ENCODE assay signal across 11 mouse cellular contexts in the genomic region with DNA sequence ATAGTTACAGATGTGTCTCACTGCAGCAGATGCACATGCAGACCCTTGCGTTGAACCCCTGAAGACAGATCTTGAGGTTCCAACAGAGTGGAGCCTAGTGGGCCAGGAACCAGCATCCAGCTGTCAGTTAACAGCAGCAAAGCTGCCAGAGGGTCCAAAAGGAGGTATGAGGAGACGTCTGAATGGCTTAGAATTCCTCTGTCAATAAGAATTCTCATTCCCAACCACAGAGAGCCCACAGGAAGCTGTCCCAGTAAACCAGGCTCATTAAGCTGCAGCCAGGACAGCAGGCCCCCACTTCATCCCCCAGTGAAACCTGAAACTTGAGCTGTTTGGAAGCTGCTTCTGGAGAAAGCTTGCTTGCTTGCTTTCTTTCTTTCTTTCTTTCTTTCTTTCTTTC.
DNase-seq lines count a peak whose midpoint lies in the region; ATAC-seq lines count a peak whose summit lies in the region.
"Had no signal": no experiment of that assay in that cellular context is flagged by ENCODE, and none has a peak within 500 bp of the region (broad histone marks: within the 10 kb centered on the region; RNA-seq: fewer than 3 reads in every experiment).

No protein-coding gene starts in this region.

- H3K9me3 ChIP-seq in kidney, embryonic 16.5 days (ENCODE audit: low read length), result no peaks in the 10 kb centered on the region
- no peaks in the 10 kb centered on the region for H3K9me3 ChIP-seq in embryonic facial prominence, embryonic 15.5 days (replicated peaks)
- H3K9me3 ChIP-seq in limb, embryonic 12.5 days, result no peaks in the 10 kb centered on the region
- H3K9me3 ChIP-seq: lung, embryonic 15.5 days; neural tube, embryonic 12.5 days had no signal

- H3K9ac ChIP-seq in kidney, embryonic 16.5 days (replicated peaks; ENCODE audit: low read length), result no peak overlapping the region
- H3K9ac ChIP-seq in embryonic facial prominence, embryonic 15.5 days, result no peak overlapping the region
- H3K9ac ChIP-seq in limb, embryonic 12.5 days (replicated peaks), result 0 out of 2 replicates have a peak overlapping the region, but pooled peaks have one; percentile 9
- H3K9ac ChIP-seq: lung, embryonic 15.5 days; neural tube, embryonic 12.5 days had no signal

- no peaks in the 10 kb centered on the region for H3K27me3 ChIP-seq in kidney, embryonic 16.5 days (ENCODE audit: insufficient read depth, low read length)
- H3K27me3 ChIP-seq in embryonic facial prominence, embryonic 15.5 days, result no peaks in the 10 kb centered on the region
- H3K27me3 ChIP-seq in limb, embryonic 12.5 days, result no peaks in the 10 kb centered on the region
- H3K27me3 ChIP-seq: lung, embryonic 15.5 days; neural tube, embryonic 12.5 days had no signal

- no peak overlapping the region for H3K4me2 ChIP-seq in kidney, embryonic 16.5 days (replicated peaks; ENCODE audit: low read depth, low read length)
- H3K4me2 ChIP-seq in embryonic facial prominence, embryonic 15.5 days (replicated peaks), result no peak overlapping the region
- 0 out of 2 replicates have a peak overlapping the region, but pooled peaks have one; percentile 16 for H3K4me2 ChIP-seq in limb, embryonic 12.5 days
- H3K4me2 ChIP-seq: lung, embryonic 15.5 days; midbrain, embryonic 11.5 days; neural tube, embryonic 12.5 days had no signal

- peak overlapping the region; percentile 64 for H3K27ac ChIP-seq in kidney, embryonic 16.5 days (ENCODE audit: low read length)
- H3K27ac ChIP-seq in embryonic facial prominence, embryonic 15.5 days (replicated peaks), result peak overlapping the region; percentile 83
- peak overlapping the region; percentile 96 for H3K27ac ChIP-seq in limb, embryonic 12.5 days
- H3K27ac ChIP-seq: lung, embryonic 15.5 days; neural tube, embryonic 12.5 days had no signal

- no peak for ATAC-seq in kidney, embryonic 16.5 days (ENCODE audit: low FRiP score, low TSS enrichment)
- ATAC-seq in embryonic facial prominence, embryonic 15.5 days (ENCODE audit: insufficient number of reproducible peaks, low FRiP score, low TSS enrichment, low read depth), result no peak
- ATAC-seq in limb, embryonic 12.5 days (ENCODE audit: insufficient number of reproducible peaks, insufficient read depth, low FRiP score, low TSS enrichment, low read depth), result peak; percentile 75

- WGBS in kidney, embryonic 16.5 days, result 42% methylated on average over 2 of the region's 2 CpGs
- WGBS in embryonic facial prominence, embryonic 15.5 days, result 13% methylated on average over 2 of the region's 2 CpGs
- WGBS in limb, embryonic 12.5 days, result 16% methylated on average over 2 of the region's 2 CpGs

- DNase-seq in kidney, adult 8-10 months, result no peak
- peak; percentile 63 for DNase-seq in embryo, embryonic 10 days (ENCODE audit: low spot score)
- no peak for DNase-seq in adrenal gland, adult 2 months
- DNase-seq in layer of hippocampus, adult 9-10 months (ENCODE audit: low spot score), result no peak
- DNase-seq in urinary bladder, adult 18-20 months (ENCODE audit: low spot score in 2 of 2), result no peak

- no peaks in the 10 kb centered on the region for H3K36me3 ChIP-seq in kidney, embryonic 16.5 days (ENCODE audit: insufficient read depth, low read length)
- no peaks in the 10 kb centered on the region for H3K36me3 ChIP-seq in embryonic facial prominence, embryonic 15.5 days
- no peaks in the 10 kb centered on the region for H3K36me3 ChIP-seq in limb, embryonic 12.5 days
- H3K36me3 ChIP-seq: lung, embryonic 15.5 days; neural tube, embryonic 12.5 days had no signal

- no peak overlapping the region for H3K4me3 ChIP-seq in kidney, embryonic 16.5 days (ENCODE audit: low read length)
- H3K4me3 ChIP-seq in embryonic facial prominence, embryonic 15.5 days (replicated peaks), result no peak overlapping the region
- no peak overlapping the region for H3K4me3 ChIP-seq in limb, embryonic 12.5 days (replicated peaks)
- H3K4me3 ChIP-seq: lung, embryonic 15.5 days; neural tube, embryonic 12.5 days had no signal

- H3K4me1 ChIP-seq in kidney, embryonic 16.5 days (ENCODE audit: insufficient read depth, low read length), result no peaks in the 10 kb centered on the region
- H3K4me1 ChIP-seq in embryonic facial prominence, embryonic 15.5 days, result peaks cover 8% of the 10 kb centered on the region; the same call in 1 of the 2 replicates
- peaks cover 35% of the 10 kb centered on the region for H3K4me1 ChIP-seq in limb, embryonic 12.5 days (replicated peaks)
- H3K4me1 ChIP-seq: lung, embryonic 15.5 days had no signal
